Mouse (Mus musculus): ENCODE data around the gene Kcnj13.

Gene Kcnj13

DNA sequence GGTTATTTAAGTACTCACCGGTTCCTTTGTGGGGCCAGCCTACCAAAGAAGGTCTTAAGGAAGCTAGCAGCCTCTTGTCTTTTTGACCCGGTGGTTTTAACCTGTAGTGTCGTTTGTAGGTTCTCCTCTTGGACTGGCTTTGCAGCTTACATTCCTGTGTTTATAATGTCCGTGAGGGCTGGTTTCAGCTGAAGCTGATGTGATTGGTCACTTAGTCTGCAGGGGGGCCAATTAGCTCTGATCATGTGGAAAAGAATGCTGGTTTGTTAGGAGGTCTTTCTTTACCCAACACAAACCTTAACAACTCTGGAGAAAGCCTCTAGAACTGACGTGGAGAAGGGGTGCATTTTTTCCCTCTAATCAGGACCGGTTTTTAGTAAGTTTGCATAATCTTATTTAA is at the start of gene Kcnj13:
Gene Kcnj13, minus strand, starts transcription at position 136 of the 400 bp plus-strand sequence.
- no peak for DNase-seq (ENCODE audit: low spot score in 2 of 2)

DNA sequence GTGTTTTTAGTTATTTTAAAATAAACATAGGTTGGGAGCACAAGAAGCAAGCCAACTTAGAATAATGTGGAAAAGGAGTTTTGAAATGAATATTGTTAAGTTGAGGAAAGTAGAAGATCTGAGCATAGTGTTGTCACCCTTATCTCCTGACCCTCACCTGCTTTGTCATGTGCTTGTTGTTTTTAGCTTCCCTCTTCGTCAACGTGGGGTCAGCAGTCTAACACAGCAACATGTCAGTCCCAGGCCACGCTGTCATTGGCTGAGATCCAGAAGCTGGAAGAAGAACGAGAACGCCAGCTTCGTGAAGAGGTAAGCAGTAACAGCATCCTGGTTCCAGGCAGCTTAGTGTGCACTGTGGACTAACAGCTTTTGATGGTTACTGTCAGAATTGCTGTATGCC is 42.1 kb upstream of the Kcnj13 start:
- no peak for DNase-seq (ENCODE audit: low spot score in 2 of 2)

DNA sequence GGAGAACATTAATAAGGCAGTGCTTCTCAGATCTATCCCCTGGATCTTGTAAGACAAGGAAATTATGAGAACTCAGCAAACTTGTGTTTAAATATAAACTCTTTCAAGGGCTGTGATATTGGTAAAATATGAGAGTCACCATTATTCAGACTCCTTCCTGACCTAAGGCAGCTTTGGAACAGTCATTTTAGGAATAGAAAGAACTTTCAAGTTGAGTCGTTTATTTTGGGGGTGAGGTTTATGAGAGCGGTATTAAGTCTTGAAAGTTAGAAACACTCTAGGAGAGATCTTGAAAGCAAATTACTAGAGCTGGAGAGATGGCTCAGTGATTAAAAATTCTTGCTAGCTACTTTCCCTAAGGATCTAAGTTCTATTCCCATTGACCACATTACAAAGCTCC is 40.6 kb upstream of the Kcnj13 start:
- DNase-seq (ENCODE audit: low spot score in 2 of 2) = no peak

DNA sequence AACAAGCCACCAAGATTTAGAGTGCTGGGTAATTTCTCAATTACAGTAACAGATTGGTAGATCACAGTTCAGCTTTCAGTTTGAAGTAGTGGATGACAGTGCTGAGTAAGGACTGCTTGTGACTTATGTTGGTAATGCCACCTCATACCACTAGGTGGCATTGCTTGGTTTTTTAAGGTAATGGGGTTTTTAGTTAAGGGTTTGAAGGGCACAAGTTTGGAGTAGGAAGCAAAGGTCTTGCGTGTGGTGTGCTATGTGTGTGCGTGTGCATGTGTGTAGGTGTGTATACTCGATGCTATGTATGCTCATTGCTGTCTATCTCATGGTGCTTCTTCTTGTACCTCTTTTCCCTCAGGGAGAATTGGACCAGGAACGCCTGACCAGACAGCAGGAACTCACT is 24.2 kb upstream of the Kcnj13 start:
- DNase-seq (ENCODE audit: low spot score in 2 of 2) = no peak

DNA sequence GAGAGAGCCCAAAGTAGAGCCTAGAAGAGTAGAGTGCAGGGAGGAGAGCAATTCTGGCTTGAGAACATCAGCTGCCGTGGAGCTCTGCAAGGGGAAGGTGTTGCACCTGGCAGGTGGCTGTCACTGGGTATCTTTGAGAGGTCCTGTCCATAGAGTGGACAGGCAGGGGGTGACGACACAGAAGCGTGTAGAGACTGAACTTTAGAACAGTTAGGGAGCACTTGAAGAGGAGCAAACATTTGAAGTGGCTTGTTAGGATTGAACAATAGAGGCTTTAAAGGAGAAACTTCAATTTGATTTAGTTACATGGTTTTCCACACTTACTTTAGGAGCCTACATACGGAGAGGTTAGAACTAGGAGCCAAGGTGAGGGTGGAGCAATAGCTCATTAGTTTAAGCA is 14.9 kb upstream of the Kcnj13 start:
- no peak for DNase-seq (ENCODE audit: low spot score in 2 of 2)

DNA sequence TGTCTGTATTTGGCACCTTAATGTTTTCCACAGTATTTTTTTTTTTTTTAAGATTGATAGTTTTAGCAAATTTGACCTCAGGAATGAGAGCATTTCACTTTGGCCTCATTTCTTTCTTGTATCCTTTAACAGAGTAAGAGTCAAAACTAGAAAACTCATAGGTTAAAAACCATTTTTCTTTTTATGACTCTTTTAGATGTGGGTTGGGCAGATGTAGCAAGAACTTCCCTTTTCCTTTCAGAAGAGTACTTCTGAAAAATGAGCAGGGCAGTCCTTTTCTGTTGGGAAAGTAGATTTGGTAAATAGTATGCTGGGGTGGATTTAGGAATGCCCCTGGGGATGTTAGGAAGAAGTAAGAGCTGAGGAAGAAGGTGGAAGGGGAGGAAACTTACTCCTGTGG is 11.5 kb upstream of the Kcnj13 start:
- DNase-seq (ENCODE audit: low spot score in 2 of 2) = no peak

DNA sequence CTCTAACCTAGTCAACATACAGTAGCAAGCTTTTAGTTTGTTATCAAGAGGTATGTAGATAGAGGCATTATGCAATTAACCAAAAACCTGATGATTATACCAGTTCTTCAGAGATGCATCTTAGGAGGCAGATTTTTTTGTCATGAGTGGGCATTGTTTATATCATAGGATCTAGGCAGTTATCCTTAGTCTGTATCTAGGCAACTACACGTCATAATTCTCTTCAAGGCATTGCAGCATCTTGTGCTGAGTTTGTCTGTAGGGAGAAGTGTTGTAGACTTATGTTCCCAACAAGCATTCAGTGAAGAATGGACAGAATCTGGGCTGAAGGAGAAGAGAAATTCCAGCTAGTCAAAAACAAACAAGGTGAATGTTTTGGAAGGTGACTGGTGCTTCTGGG is 10.2 kb upstream of the Kcnj13 start:
- DNase-seq (ENCODE audit: low spot score in 2 of 2) = no peak

DNA sequence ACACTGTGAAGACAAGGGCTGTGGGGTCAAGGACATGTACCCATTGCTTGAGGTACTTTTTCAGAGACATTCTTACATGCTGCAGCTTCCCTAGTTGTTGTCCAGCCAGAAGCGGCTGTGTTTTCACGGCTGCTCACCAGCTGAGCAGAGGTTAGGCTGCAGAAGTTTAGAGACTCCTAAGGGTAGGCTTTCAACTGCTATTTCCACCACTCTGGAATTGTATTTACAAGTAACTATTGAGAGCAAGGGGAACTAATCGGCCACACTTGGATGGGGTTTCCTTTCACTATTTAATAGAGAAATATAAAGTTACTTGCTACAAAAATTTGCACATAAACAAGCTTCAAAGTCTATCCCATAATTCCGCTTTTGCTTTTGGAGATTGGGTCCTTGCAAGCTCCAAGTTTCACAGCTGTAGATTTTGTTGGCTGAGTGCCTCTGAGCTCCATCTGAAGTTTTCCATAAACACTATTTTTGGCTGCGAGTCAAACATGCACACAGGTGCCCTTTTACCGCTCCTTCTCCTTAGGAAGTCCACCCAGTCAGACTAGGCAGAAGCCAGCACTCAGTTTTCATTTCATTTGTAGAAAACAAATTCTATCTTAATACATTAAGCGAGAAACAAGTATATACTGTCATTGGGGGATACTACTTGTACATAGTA is 2.5 kb upstream of the Kcnj13 start:
- no peak for DNase-seq (ENCODE audit: low spot score in 2 of 2)

DNA sequence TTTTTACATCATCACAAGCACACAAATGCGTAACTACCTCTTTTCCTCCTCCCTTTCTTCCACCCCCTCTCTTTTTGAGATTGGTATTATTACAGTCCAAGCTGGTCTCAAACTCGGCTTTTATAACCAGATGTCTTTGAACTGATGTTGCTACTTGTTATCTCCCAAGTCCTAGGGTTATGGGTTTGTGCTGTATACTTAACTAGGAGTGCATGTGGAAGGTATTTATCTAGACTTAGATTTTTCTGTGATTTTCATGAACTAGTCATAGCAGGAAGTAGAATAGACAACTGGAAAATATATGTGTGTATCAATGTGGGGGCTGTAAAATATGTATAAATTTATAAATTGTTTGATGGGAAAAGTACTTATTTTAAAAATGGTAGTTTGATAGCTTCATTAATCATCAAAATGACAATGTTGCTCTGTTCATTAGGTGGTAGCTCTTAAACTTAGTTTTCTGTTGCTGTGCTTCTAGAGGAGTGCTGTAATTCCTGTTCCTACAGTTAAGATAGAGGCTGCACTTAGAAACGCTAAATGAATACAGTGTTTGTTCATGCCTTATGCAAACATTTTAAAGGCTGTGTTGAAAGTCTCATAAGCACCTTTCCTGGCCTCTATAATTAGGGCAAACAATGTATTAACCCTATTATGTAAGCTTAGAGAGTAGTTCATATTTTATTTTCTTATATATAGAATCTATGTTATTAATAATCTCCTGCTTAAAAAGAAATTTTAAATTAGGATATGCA is 909 bp downstream of the Kcnj13 start:
- DNase-seq (ENCODE audit: low spot score in 2 of 2) = no peak

DNA sequence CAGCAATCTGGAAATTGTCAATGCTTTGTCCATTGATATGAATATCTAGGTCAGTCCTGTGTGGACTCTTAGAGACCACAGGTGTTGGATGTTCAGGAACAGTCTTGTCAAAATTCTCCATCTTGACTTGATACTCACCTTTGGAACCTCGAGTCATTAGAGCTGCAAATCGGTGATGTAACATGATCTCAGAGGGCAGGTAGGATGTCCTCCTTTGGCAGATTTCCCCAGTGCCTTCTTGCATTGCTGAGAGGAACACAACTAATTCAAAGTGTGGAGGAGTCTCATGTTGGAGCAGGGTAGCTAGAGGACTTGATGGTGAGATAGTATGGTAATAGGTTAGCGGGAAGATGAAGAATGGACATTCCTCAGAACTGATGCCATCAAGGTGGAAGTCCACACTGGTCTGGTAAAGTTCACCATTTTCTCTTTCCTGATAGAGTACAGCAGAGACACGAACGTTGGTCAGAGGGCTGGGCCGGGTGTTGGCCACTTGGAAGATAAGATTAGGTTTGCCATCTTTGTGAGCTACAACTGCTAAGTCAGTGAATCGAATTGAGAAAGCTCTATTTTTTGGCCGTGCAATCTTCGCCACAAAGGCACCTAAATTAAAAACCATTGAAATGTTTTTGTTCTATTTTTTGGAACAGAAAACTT is 8.0 kb downstream of the Kcnj13 start:
- no peak for DNase-seq (ENCODE audit: low spot score in 2 of 2)

DNA sequence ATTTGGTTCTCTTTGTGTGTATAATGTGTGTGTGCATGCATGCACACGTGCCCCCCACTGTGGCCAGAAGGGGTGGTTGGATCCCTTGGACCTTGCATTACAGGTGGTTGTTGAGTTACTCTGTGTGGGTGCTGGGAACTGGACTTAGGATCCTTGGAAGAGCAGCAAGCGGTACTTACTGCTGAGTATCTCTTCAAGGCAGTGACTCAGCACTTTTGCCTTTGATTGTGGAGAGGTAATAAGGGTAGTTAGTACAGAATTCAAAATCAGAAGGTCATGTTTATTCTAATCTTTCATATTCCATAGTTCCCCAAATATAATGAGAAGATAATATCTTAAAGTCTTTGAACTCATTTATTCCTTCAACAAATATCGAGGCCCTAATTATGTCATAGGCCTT is 13.4 kb downstream of the Kcnj13 start:
- no peak for DNase-seq (ENCODE audit: low spot score in 2 of 2)

DNA sequence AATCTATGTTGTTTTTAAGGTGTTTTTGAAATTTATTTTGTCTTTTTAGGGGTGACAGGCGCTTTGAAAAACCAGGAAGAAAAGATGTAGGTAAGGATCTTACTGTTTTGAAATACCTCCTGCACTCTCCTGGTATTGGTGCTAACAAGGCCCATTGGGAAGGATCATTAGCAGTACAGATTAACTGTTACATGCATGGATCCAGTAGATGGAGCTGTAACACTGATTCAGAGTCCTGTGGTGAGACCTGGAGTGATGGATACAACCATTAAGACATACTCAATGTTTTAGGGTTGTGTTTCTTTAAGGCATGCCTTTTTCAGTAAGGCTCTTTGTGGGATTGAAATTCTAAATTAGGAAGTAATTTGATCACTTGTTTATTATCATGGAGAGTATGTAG is 14.6 kb downstream of the Kcnj13 start:
- DNase-seq (ENCODE audit: low spot score in 2 of 2) = no peak

DNA sequence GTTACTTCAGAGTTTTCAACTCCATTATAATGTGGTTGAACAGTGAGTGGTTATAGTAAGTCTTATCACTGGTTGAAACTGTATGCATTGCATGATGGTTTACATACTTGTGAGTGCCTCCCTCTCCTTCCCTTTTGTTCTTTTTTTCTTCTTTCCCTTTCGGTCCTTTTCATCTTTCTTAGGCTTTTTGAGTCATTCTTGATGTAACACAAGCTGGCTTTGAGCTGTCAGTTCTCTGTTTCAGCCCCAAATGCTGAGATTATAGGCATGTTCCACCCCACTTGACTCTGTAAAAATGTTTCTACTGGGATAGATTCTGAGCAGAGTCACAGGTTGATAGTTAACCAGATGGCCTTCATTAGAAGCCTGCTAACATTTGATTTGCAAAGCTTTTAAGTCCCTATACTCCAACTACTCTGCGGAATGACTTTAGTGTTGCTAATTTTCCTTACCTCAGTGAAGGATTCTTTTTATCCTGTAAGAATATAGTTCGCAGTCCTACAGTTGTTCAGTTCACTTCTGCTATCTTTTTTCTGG is 16.4 kb downstream of the Kcnj13 start:
- no peak for DNase-seq (ENCODE audit: low spot score in 2 of 2)

DNA sequence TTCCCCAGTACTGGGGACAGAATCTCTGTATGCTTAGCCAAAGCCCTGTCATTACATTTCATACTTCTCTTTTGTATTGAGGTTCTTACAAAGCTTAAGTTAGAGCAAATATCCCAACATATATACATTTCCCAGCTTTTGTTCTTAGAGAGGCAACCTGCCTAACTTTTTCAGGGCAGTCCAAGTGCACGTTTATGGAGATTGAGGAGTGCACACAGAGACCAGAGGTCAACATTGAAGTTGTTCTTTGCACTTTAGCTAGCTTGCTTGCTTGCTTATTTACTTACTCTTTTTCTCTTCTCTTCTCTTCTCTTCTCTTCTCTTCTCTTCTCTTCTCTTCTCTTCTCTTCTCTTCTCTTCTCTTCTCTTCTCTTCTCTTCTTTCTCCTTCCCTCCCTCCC is 34.3 kb downstream of the Kcnj13 start:
- DNase-seq (ENCODE audit: low spot score in 2 of 2) = no peak

DNA sequence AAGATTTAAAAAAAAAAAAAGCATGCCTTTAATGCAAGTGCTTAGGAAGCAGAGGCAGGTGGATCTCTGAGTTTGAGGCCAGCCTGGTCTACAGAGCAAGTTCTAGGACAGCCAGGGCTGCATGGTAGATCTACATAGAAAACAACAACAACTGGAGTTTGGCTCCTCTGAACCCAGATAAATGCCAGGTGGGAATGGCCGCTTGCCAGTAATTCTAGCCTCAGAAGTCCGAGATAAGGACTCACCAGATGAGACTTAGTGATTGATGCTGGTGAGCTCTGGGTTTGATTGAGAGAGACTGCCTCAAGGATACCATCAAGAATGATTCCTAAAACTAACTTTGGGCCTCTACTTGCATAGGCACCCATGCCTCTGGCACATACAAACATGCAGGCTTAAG is 44.0 kb downstream of the Kcnj13 start:
- no peak for DNase-seq (ENCODE audit: low spot score in 2 of 2)
